Mouse (Mus musculus) hindlimb bud, embryonic 11.5 days (tissue): Measurements from ENCODE around the gene Shb.

Experiments used
- DNase-seq: peaks from one replicate; pipeline ENCODE4 v3.0.0-alpha.2; 2012; ENCODE audit warnings: low read depth, low spot score; ENCODE audit errors: extremely low spot score

The Shb gene

GRCm38 (mm10) chr4:45506613-45507012 is 25.7 kb downstream of the Shb start:
- DNase-seq: no peak

DNA sequence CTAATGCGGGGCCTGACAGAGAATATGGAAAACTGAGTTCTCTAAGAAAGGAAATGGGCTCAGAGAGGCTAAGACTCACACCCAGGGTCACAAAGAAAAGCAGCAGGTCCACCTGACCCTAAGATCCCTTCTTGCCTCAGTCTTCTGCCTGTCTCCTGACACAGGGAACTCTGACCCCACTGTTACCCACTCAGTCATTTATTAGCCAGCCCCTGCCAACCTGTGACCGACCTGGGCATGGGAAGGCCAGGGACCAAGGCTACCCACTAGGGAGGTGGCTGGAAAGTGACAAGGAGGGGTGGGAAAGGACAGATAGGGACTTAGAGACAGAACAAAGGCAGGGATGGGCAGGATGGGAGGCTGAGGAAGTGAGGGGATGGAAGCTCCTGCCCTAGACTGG is 26.6 kb downstream of the Shb start:
- DNase-seq: no peak

GRCm38 (mm10) chr4:45505191-45505590 is 27.1 kb downstream of the Shb start:
- DNase-seq: no peak

DNA sequence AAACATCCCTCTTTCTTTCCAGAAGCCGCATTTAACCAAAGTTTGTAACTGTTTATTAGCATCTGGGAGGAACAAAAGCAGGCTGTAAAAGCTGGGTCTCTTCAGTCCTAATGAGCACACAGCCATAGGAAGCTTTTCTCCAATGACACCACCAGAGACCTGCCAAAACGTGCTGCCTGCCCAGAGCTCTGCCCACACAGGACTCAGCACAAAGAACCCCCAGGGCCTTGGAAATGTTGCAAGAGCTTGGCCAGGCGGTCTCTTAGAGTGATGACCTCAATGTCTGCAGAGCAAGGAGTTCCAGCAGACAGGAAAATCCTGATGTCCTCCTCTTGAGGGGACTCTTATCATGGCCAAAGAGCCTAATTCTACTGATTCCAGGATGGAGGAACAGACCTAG is 28.5 kb downstream of the Shb start:
- no peak for DNase-seq

GRCm38 (mm10) chr4:45503380-45503779 is 28.9 kb downstream of the Shb start:
- DNase-seq: no peak

GRCm38 (mm10) chr4:45502002-45502401 is 30.3 kb downstream of the Shb start:
- no peak for DNase-seq

GRCm38 (mm10) chr4:45500381-45500780 is 31.9 kb downstream of the Shb start:
- no peak for DNase-seq

DNA sequence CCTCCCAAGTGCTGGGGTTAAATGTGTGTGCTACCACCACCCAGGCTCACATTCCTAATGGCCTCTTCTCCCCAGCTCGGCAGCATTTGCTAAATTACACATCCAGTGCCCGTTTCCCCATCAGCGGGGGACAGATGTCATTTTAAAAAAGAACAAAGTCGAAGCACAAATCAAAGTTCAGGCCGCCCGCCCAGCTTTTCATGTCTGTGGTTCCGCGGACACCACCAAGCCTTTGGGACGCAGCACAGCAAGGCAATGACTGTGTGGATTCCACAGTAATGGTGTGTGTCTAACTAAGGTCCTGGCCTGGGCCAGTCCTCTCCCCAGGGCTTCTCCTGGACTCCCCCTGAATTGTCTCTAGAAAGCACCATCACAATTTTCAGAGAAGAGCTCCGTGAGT is 32.7 kb downstream of the Shb start:
- no peak for DNase-seq

GRCm38 (mm10) chr4:45499081-45499480 is 33.2 kb downstream of the Shb start:
- no peak for DNase-seq

GRCm38 (mm10) chr4:45498345-45498744 is 33.9 kb downstream of the Shb start:
- no peak for DNase-seq

DNA sequence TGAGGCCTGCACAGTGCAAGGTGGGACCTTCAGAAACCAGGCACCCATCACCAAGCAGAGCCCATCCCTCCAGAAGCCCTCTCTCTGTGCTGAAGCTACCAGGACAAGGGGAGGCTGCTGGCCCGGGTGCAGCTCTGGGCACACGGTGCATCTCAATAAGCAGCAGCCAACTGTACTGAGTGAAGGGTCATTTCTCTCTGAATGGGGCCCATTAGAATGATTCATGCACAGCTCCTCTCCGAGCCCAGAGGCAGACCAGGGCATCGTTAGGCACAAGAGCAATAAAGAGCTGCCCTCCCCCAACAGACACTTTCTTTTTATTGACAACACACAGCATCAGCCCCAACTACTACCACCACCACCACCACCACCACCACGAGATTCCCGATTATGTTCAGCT is 35.0 kb downstream of the Shb start:
- no peak for DNase-seq

DNA sequence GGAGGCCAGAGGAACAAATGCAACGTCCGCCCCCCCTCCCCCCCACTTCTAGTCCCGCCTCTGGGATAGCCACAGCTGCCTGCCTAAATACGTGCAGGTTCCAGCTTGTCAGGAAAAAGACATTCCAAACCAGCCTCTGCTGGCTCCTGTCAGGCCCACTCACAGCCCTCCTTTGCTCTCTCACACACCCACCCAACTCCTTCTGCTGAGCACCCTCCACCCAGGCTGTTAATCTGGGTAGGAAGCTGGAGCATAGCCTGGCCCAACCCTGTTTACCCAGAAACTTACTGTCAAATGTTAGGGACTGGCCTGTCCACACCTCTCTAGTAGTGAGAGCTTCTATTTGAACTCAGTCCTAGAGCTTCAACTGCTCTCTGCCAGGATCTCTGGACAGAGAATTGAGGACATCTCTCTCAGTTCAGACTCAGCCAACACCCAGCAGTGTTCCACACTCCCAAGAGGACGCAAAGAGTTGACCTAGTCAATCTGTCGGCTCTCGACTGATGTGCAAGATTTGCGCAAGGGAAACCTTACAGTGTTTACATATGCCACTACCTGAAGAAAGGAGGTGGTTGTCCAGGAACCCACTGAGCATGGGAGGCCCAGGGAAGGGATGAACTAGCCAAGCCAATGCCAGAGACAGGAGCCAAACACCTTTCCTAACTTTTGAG is 36.6 kb downstream of the Shb start:
- DNase-seq: no peak

GRCm38 (mm10) chr4:45493786-45494400 is 38.4 kb downstream of the Shb start:
- no peak for DNase-seq

DNA sequence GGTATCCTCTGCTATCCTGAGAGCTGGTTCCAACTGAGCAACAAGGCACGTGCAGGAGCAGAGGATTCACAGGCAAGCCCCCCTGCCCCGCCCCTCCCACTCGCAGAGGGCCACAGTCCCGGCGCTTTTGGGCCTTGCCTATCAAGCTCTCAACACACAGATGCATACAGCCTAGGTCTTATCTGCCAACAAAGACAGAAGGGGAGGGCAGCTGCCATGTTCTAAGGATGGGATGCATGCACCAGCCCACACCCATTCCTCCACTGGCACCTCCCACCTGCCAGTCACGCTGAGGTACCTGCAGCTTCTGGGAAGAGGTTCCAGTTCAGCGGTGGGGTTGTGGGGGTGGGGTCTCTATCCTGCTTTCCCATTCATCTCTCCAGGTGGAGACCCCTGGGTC is 39.2 kb downstream of the Shb start:
- DNase-seq: no peak

- no peak for DNase-seq
Observed at GRCm38 (mm10) chr4:45492681-45493081, 39.6 kb downstream of the Shb start.

- no peak for DNase-seq
Observed at GRCm38 (mm10) chr4:45491685-45492601, 40.3 kb downstream of the Shb start.

DNA sequence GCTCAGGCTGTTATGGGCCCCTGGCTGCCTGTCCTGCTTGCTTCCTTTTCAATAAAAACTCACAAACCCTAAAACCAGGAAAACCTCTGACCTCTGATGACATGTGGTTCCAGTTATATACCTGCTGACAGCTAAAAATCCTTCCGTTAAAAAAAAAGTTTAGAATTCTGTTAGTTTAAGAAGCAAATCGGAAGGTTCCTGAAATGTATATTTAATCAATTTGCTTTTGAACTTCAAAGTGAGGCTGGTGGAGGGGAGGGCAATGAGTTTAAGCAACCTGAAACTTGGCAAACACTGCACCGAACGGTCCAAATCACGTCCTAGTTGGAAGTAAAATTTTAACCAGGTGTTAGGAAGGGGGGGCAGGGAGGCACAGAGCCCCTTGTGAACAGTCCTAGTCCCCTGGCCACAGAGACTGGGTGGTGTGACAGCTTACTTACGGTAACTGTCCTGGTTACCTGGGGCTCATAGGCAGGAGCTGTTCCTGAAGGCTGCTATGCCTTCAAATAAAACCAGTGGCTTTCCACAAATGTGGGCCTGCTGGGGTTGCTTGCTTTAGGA is 41.1 kb downstream of the Shb start:
- DNase-seq: no peak

- no peak for DNase-seq
Observed at GRCm38 (mm10) chr4:45490036-45490752, 42.1 kb downstream of the Shb start.

DNA sequence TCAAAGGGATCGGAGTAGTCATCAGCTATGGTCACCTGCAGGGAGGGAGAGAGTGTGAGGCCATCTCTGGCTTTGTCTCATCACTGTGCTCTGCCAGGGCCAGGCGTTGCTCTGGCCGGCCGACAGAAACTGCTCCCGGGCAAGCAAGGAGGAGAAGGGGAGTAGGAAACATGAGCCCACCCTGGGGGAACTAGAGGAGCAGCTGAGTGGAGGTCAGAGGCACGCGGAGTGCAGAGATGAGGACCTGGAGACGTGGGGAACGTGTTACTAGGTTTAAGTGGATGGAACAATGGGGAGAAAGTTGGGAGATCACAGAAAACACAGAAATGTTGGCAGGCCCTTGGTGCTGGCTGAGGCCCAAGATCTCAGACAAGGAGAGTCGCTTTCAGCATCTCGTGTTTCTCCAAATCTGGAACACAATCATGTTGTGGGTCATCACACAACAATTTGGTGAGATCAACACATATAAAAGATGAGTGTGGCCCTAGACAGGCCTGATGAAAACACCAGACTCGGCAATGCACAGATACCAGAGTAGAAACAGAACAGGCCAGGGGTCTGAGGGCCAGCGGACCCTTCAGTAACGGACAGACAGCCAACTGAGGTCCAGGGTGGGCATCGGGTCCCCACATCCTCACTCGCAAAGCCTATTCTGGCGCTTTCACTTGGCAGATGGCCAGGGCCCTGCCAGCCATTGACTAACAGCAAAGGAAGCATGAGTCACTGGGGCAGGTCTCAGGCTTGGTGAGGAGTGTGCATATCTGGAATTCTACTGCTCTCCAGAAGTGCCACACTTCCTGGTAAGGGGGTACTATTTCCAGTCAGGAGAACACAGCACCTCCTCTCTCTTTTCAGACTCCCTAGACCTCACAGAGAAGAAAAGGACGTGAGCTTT is 42.9 kb downstream of the Shb start:
- no peak for DNase-seq

DNA sequence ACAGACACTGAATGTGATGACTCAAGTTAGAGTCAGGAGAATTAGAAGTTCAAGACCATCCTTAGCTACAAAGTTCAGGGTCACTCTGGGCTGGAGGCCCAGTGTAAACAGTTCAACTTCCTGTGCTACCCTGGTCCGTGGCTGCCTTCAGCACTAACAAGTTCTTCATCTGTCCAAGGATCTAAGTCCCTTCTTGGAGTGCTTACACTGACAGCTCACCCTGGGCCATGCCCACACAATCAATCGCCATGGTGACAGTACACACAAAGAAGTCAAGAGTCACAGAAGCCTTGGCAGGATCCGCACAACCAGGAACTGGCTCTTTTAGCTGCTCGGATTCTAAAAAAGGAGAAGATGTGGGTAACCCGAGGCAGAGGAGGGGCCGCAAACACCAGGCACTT is 44.6 kb downstream of the Shb start:
- DNase-seq: no peak
